Mouse (Mus musculus) neural tube, embryonic 11.5 days (tissue): Measurements from ENCODE around the gene Lgals9. TPM values are rescaled to one million over a fixed set of nuclear protein-coding genes. Genes with fewer than 3 reads are reported as not detected.

Source experiments
- ATAC-seq: fragments of 200-750 bp; cut with Nextera tagmentation; 2 replicates; pipeline ENCODE4 v1.8.0; 2017; ENCODE audit warnings: moderate number of reproducible peaks, mild to moderate bottlenecking, moderate TSS enrichment, moderate library complexity; ENCODE audit not compliant: insufficient read depth, low FRiP score, low TSS enrichment
- DNase-seq: peaks from one replicate; pipeline ENCODE4 v3.0.0-alpha.2; 2015; ENCODE audit warnings: low spot score
- H3K27ac ChIP-seq: fragments of 300-500 bp; sonication (generic); 2 replicates; pipeline ENCODE4 v1.5.1; 2014; ENCODE audit warnings: low read depth, mild to moderate bottlenecking, low read length
- H3K27me3 ChIP-seq: fragments of 300-500 bp; sonication (generic); 2 replicates; pipeline ENCODE4 v1.6.1; 2014; ENCODE audit warnings: mild to moderate bottlenecking, low read length, mixed read lengths; ENCODE audit not compliant: control insufficient read depth, insufficient read depth
- H3K36me3 ChIP-seq: fragments of 300-500 bp; sonication (generic); 2 replicates; pipeline ENCODE4 v1.6.1; 2014; ENCODE audit warnings: mild to moderate bottlenecking, low read length, moderate library complexity, mixed read lengths; ENCODE audit not compliant: control insufficient read depth, insufficient read depth
- H3K4me1 ChIP-seq: fragments of 300-500 bp; sonication (generic); 2 replicates; pipeline ENCODE4 v1.6.1; 2014; ENCODE audit warnings: low read length, mixed read lengths; ENCODE audit not compliant: control insufficient read depth, insufficient read depth
- H3K4me2 ChIP-seq: fragments of 300-500 bp; sonication (generic); 2 replicates; pipeline ENCODE4 v1.6.1; 2014; ENCODE audit warnings: low read depth, mild to moderate bottlenecking, moderate library complexity
- H3K4me3 ChIP-seq: fragments of 300-500 bp; sonication (generic); 2 replicates; pipeline ENCODE4 v1.5.1; 2014; ENCODE audit warnings: low read depth, low read length
- H3K9ac ChIP-seq: fragments of 300-500 bp; sonication (generic); 2 replicates; pipeline ENCODE4 v1.6.1; 2014; ENCODE audit warnings: mild to moderate bottlenecking, low read length
- H3K9me3 ChIP-seq: fragments of 300-500 bp; sonication (generic); 2 replicates; pipeline ENCODE4 v1.6.1; 2016; ENCODE audit warnings: low read length; ENCODE audit not compliant: control insufficient read depth
- WGBS: fragments of 180-500 bp; shearing (Covaris S2); extraction: QIAGEN DNeasy Blood & Tissue Kit; methylation state at CpG from one replicate; pipeline ENCODE4 v1.1.7; 2014; 5-methylcytosine and 5-hydroxymethylcytosine counted together
- polyA plus RNA-seq: library from polyadenylated mRNA; unstranded; fragments of >200 nt; fragmentation: Nextera tagmentation; extraction: Ambion mirVana; gene quantifications from 2 replicates; pipeline ENCODE4 v1.2.1, GENCODE M21; 2014

The Lgals9 gene
- 5.9 and 7.6 TPM in 2 replicates for polyA plus RNA-seq

DNA sequence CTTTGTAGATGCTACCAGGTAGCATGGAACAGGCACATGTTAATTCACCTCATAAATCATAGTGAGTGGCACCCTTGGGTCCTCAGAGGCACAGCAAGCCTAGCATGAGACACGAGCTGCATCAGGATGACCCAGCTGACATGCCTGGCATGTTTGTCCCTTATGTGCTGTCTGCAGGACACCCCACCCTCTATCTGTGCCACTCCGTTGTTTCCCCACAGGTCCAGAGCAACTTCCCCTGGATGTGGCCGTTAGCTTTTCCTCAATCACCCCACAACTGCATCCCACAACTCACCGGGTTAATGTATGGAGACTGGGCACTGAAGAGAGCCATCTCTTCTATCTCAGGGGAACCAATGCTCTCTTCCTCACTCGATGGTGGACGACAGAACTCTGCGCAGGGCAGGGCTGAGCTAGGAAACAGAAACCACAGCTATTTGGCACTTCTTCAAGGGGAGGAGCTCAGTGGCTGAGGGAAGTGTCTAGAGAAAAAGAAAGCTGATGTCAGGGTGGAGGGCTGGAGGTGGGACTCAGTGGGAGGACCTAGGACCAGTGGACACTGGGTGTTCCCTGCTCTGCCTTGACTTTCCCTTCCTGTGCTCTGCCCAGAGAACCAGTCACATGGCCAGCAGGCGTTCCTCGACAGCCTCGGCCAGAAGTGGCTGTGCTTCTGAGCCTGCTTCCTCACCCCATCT is at the start of gene Lgals9:
Gene Lgals9, minus strand, starts transcription at position 464 of the 695 bp plus-strand sequence.
- no peak for ATAC-seq
- H3K9me3 ChIP-seq: no peaks in the 10 kb centered on the region
- no peak for DNase-seq
- no peak within 1 kb of the TSS for H3K9ac ChIP-seq
- no peaks in the 10 kb centered on the region for H3K36me3 ChIP-seq
- H3K4me3 ChIP-seq: no peak within 1 kb of the TSS
- WGBS: 77% methylated on average over 10 of the region's 10 CpGs
- no peak within 1 kb of the TSS for H3K27ac ChIP-seq
- H3K4me1 ChIP-seq: no peaks in the 10 kb centered on the region
- no peak within 1 kb of the TSS for H3K4me2 ChIP-seq
- no peaks in the 10 kb centered on the region for H3K27me3 ChIP-seq

DNA sequence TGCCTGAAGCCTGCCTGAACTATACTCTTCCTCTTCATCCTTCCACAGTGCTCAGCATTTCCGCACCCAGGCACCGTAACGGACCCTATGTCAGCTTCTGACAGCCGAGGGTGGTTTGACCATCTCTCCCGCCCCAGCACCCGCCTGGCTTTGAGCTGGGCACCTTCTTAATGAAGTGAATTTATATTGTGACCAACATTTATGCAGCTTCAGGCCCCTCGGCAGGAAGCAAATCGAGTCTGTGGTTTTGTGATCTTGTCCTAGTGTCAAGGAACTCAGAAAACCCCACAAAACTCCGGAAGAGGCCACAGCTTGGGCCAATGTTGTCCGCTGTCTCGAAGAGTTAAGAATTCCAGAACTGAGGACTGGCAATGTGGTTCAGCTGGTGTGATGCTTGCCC is 48.9 kb upstream of the Lgals9 start:
- ATAC-seq: no peak
- 87% methylated on average over 11 of the region's 11 CpGs for WGBS

GRCm38 (mm10) chr11:79033021-79033420 is 48.3 kb upstream of the Lgals9 start:
- Histone ChIP-seq H3K36me3 (no peaks in the 10 kb centered on the region), H3K27me3 (no peaks in the 10 kb centered on the region), H3K9me3 (no peaks in the 10 kb centered on the region), H3K4me3 (no peak overlapping the region), H3K4me2 (no peak overlapping the region), H3K4me1 (no peaks in the 10 kb centered on the region), H3K9ac (no peak overlapping the region), H3K27ac (no peak overlapping the region)
- ATAC-seq (no peak), DNase-seq (no peak)
- 84% methylated on average over 12 of the region's 12 CpGs for WGBS

More for the DNA sequence above, 48.9 kb upstream of the Lgals9 start:
- Histone ChIP-seq H3K4me2 (no peak overlapping the region), H3K9me3 (no peaks in the 10 kb centered on the region), H3K27me3 (no peaks in the 10 kb centered on the region), H3K4me1 (no peaks in the 10 kb centered on the region), H3K27ac (no peak overlapping the region), H3K4me3 (no peak overlapping the region), H3K36me3 (no peaks in the 10 kb centered on the region), H3K9ac (no peak overlapping the region)
- DNase-seq: no peak

DNA sequence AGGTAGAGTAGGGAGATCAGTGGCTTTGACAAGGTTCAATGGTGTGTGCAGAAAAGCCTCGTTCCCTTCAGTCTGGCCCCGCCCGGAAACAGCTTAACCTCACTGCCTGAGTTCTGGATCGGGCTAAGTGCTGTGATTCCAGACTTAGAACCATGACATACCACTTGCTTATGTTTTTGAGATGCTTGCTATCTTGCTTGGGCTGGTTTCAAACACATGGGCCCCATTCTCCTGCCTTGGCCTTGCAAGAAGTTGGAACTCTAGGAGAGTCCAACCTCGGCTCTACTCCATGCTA is 46.7 kb upstream of the Lgals9 start:
- Histone ChIP-seq H3K9ac (no peak overlapping the region), H3K9me3 (no peaks in the 10 kb centered on the region), H3K27me3 (no peaks in the 10 kb centered on the region), H3K27ac (no peak overlapping the region), H3K4me1 (no peaks in the 10 kb centered on the region), H3K36me3 (no peaks in the 10 kb centered on the region), H3K4me3 (no peak overlapping the region), H3K4me2 (no peak overlapping the region)
- 78% methylated on average over 5 of the region's 5 CpGs for WGBS
- DNase-seq (no peak), ATAC-seq (no peak)

GRCm38 (mm10) chr11:79030570-79031451 is 46.1 kb upstream of the Lgals9 start:
- Histone ChIP-seq H3K9ac (no peak overlapping the region), H3K27me3 (no peaks in the 10 kb centered on the region), H3K36me3 (no peaks in the 10 kb centered on the region), H3K4me2 (no peak overlapping the region), H3K4me3 (no peak overlapping the region), H3K4me1 (no peaks in the 10 kb centered on the region), H3K9me3 (no peaks in the 10 kb centered on the region), H3K27ac (no peak overlapping the region)
- ATAC-seq (no peak), DNase-seq (peak; percentile 77)
- 58% methylated on average over 19 of the region's 19 CpGs for WGBS

DNA sequence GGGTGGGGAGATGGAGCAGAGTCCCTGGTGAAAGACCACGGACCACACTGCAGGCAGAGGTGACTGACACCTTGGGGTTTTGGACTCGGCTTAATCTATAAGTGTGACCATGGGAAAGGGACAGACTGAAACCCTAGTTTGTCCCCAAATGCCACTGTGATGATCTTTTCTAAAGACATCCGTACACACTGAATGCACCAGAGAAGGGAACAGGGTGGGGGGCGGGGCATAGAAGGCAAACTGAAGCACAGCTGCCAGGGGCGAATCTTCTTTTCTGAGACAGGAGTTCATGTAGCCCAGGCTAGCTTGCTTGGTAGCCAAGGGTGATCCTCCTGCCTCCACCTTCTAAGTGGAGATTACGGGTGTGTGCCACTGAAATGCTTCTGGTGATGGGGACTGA is 39.0 kb upstream of the Lgals9 start:
- Histone ChIP-seq H3K27me3 (no peaks in the 10 kb centered on the region), H3K4me1 (no peaks in the 10 kb centered on the region), H3K9ac (no peak overlapping the region), H3K4me3 (no peak overlapping the region), H3K27ac (no peak overlapping the region), H3K4me2 (no peak overlapping the region), H3K9me3 (no peaks in the 10 kb centered on the region), H3K36me3 (no peaks in the 10 kb centered on the region)
- DNase-seq: no peak
- no peak for ATAC-seq
- WGBS: 77% methylated on average over 6 of the region's 6 CpGs

DNA sequence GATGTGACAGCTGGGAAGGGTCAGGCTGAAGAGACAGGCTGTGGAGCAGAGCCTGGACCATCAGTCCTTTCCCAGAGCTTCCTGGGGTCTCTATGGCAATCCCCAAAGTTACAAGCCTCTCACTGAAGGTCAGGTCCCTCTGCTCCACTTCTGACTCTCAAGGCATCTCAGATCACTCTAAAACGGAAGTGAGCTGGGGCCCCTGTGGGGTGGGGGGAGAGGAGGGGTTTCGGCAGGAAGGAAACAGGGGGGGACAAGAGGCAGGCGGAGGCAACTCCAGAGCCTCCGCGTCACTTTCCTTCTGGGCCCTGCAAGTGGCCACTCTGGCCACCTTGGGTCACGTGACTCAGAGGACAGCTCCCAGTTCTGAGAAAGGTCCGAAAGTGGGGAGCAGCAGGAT is 38.6 kb upstream of the Lgals9 start:
- H3K4me3 ChIP-seq: no peak overlapping the region
- H3K9ac ChIP-seq: no peak overlapping the region
- peak; percentile 40 for DNase-seq
- no peaks in the 10 kb centered on the region for H3K27me3 ChIP-seq
- H3K9me3 ChIP-seq: no peaks in the 10 kb centered on the region
- no peak overlapping the region for H3K4me2 ChIP-seq
- H3K27ac ChIP-seq: no peak overlapping the region
- 40% methylated on average over 7 of the region's 7 CpGs for WGBS
- ATAC-seq: no peak
- H3K4me1 ChIP-seq: no peaks in the 10 kb centered on the region
- 0 out of 2 replicates have a peak, but pooled peaks cover 2% of the 10 kb centered on the region for H3K36me3 ChIP-seq

DNA sequence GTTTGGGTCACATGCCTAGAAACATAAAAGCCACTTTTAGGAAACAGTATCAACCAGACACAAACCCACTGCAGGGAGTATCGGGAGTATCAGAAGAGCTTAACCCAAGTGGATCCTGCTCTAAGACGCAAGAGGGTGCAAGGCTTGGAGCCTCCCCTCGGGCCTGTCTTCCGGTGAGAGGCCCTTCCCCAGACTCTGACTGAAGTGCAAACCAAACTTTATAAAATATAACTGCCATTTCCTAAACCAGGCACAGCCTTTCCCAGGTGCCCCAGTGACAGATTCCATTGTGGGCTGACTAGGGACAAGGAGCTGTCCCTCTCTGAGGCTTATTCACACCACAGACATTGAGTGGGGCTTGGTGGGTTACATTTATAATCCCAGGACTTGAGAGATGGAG is 38.1 kb upstream of the Lgals9 start:
- Histone ChIP-seq H3K27me3 (no peaks in the 10 kb centered on the region), H3K27ac (no peak overlapping the region), H3K4me2 (no peak overlapping the region), H3K9me3 (no peaks in the 10 kb centered on the region), H3K9ac (no peak overlapping the region), H3K4me3 (no peak overlapping the region), H3K36me3 (0 out of 2 replicates have a peak, but pooled peaks cover 2% of the 10 kb centered on the region), H3K4me1 (no peaks in the 10 kb centered on the region)
- ATAC-seq (no peak), DNase-seq (no peak)
- whole genome bisulfite sequencing: 80% methylated on average over 4 of the region's 4 CpGs
